Comparison of ENCODE assay signal across 30 mouse cellular contexts in genomic region chr14:98002021-98002680, GRCm38 (mm10).
DNase-seq lines count a peak whose midpoint lies in the region.
"Had no signal": no experiment of that assay in that cellular context is flagged by ENCODE, and none has a peak within 500 bp of the region (broad histone marks: within the 10 kb centered on the region; RNA-seq: fewer than 3 reads in every experiment).

No protein-coding gene starts in this region.

- intact Hi-C loops in heart, postnatal 36 days (cut with DNase I), result no loop called here
- intact Hi-C loops in left cerebral cortex, postnatal 10 days (cut with DNase I), result no loop called here

- DNase-seq in heart, adult 8-10 months (ENCODE audit: low spot score), result peak; percentile 61
- no peak for DNase-seq in heart, postnatal 36 days
- DNase-seq in layer of hippocampus, adult 9-11 months, result peak; percentile 6
- DNase-seq in layer of hippocampus, adult 11-12 months (ENCODE audit: low spot score), result no peak
- no peak for DNase-seq in left cerebral cortex, postnatal 10 days (ENCODE audit: extremely low spot score in 1 of 2, low spot score in 2 of 2)
- DNase-seq: adrenal gland, adult 2 months; adrenal gland, postnatal 36 days; B cell, adult 2 months; cerebellum, adult 8-10 months; cerebellum, postnatal 25 days; forebrain, postnatal 0 days; gastrocnemius, postnatal 25 days; kidney, adult 8-10 months; kidney, postnatal 4 days; liver; lung, adult 2 months; lung, postnatal 4 days; right cerebral cortex, postnatal 4 days had no signal

- peak overlapping the region; percentile 43; the same call in 1 of the 2 replicates for H3K27ac ChIP-seq in brown adipose tissue, adult 24 weeks (replicated peaks; ENCODE audit: low read depth, low read length)
- H3K27ac ChIP-seq: embryonic facial prominence, embryonic 10.5 days; embryonic facial prominence, embryonic 15.5 days; forebrain, embryonic 12.5 days; heart, embryonic 10.5 days; hindbrain, embryonic 12.5 days; hindbrain, postnatal 0 days; kidney, postnatal 0 days; liver, embryonic 14.5 days; midbrain, embryonic 13.5 days; neural tube, embryonic 13.5 days had no signal

- no peak overlapping the region for H3K4me3 ChIP-seq in brown adipose tissue, adult 24 weeks (ENCODE audit: insufficient read depth, low read depth, low read length)
- H3K4me3 ChIP-seq: embryonic facial prominence, embryonic 10.5 days; embryonic facial prominence, embryonic 15.5 days; forebrain, embryonic 12.5 days; heart, embryonic 10.5 days; hindbrain, embryonic 12.5 days; megakaryocyte, embryonic 14.5 days; midbrain, embryonic 13.5 days; neural tube, embryonic 13.5 days had no signal

- no peaks in the 10 kb centered on the region for H3K4me1 ChIP-seq in brown adipose tissue, adult 24 weeks (ENCODE audit: control insufficient read depth, insufficient read depth, insufficient read length, low read length)
- H3K4me1 ChIP-seq: embryonic facial prominence, embryonic 10.5 days; embryonic facial prominence, embryonic 15.5 days; forebrain, embryonic 12.5 days; heart, embryonic 10.5 days; hindbrain, embryonic 12.5 days; megakaryocyte, embryonic 14.5 days; midbrain, embryonic 13.5 days; neural tube, embryonic 13.5 days had no signal

Comparison
In these comparisons a context has a peak if more than half of its experiments do, and no peak if none do; other contexts are left out.
1. DNase-seq: peak in heart, adult 8-10 months (single experiment) and layer of hippocampus, adult 9-11 months (single experiment); none in heart, postnatal 36 days (0 of 2), layer of hippocampus, adult 11-12 months (single experiment) and left cerebral cortex, postnatal 10 days (0 of 2).